Mouse (Mus musculus) adrenal gland, adult 18-20 months (tissue): ENCODE measurements at regions not wholly inside any gene's neighbourhood (a gene's known extent, or its start where the extent isn't known, plus 50 kb on each side); places are given as distances from the start of the nearest gene placed in this dataset.

Experiments
- DNase-seq, 2 experiments: peaks; one replicate each; pipeline ENCODE4 v3.0.0; 2021 to 2022; ENCODE audit warnings: low spot score in 2 of 2

DNA sequence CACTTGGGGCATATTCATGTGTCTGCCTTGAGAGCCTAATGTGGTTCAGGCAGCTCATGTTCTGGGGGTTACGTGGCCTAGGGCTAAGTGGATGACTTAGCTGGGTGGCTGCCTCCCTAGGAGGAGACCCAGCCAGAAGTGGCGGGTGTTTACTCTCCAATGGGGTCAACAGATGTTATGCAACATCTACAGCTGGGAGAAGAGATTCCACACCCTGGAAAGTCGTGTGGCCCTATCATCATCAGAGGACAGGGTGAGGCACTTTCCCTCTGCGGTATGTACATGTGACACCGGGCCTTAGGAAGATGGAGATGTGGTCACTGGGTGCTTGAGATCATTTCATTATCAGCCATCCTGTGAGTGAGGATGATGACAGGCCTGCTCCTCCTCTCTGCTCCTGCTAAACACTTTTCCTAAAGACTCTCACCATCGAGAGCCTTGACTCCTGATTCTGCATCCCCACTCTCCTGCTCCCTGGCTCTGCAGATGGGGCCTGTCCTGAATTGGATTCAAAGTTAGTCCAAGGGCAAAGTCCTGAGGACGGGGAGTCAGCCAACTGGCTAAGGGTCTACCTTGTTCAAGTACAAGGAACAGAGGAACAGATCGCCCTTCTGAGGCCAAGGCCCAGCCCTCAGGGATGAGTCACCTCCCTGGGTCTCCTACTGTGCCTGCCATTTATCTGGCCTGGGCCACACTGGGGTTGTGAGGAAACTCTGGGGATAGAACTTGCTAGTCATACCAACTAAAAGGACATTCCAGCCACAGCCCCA lies 99.8 kb upstream of the Cops8 start:
- no peak for DNase-seq

- no peak for DNase-seq
Observed at GRCm38 (mm10) chr1:90504583-90505080, 98.1 kb upstream of the Cops8 start.

GRCm38 (mm10) chr1:90505599-90505998 lies 97.2 kb upstream of the Cops8 start:
- no peak for DNase-seq

DNA sequence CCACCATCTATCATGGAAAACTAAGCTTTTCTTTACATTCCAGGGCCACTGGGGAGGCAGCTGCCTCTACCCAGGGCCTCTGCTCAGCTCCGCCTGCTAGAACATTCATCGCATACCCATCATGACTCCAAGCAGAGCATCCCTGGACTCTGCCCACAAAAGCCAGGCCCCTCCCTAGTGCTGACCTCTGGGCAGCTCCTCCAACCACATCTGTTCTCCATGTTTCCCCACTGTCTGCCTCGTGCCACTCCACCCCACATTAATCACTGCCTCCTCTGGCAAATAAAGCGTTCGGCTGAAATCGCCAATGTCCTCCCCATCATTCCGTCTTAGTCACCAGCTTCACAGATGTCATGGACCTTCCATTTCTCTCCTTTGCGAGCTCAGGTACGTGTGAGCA lies 96.2 kb upstream of the Cops8 start:
- DNase-seq = no peak

DNA sequence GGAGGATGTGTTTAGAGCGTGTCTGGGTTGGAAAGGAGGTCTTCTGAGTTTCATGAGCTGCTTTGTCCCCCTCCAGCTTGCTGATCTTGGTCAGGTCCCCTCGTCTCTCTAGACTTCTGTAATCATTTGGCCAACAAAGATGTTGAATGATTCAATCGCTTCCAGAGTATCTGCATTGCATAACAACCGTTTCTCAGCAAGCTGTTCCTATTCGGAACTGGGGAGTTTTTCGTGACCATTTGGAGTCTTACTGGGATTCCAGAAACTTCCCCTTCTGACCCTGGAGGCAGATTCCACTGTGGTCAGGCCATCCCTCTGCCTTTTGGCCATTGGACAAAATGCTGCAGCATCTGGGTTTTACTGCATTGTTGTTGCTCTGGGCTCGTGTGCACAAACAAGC lies 93.4 kb upstream of the Cops8 start:
- DNase-seq = no peak

DNA sequence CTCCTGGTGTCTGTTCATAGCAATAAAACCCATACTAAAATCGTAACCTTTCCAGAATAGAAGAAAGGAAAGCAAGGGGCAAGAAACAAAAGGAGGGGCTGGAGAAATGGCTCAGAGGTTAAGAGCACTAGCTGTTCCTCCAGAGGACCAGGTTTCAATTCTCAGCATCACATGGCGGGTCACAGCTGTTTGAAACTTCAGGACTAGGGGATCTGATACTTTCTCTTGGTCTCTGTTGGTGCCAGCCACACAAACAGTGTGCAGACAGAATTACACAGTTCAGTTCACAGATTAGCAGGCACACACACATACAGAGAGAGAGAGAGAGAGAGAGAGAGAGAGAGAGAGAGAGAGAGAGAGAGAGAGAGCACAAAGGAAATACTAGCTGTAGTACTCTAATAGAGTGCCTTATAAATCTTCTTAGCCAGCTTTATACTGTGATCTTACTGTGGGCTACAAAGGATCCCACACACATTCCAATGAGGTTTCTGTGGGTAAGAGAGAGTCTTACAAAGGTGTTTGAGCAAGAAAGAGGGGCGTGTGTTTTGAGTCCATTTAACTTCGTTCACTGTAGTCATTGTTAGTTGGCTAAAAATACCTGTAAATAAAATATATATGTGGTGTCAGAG lies 89.2 kb upstream of the Cops8 start:
- no peak for DNase-seq

DNA sequence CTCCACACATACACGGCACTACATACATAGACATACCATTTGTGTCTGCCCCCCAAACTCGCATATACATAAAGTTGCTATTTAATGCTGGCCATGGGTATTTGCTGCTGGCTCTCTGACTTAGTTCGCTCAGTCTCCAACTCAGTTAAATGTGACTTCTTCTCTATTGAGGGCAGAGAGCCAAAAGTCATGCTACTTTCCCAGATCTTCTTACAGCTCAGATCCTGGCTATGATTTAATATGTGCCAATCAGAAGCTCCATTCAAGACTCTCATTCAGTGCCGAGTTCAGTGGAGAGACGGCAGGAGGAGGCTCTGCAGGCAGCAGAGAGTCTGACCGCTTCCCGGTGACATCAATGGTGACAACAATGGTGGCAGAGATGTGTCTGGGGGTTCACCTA lies 88.6 kb upstream of the Cops8 start:
- no peak for DNase-seq

DNA sequence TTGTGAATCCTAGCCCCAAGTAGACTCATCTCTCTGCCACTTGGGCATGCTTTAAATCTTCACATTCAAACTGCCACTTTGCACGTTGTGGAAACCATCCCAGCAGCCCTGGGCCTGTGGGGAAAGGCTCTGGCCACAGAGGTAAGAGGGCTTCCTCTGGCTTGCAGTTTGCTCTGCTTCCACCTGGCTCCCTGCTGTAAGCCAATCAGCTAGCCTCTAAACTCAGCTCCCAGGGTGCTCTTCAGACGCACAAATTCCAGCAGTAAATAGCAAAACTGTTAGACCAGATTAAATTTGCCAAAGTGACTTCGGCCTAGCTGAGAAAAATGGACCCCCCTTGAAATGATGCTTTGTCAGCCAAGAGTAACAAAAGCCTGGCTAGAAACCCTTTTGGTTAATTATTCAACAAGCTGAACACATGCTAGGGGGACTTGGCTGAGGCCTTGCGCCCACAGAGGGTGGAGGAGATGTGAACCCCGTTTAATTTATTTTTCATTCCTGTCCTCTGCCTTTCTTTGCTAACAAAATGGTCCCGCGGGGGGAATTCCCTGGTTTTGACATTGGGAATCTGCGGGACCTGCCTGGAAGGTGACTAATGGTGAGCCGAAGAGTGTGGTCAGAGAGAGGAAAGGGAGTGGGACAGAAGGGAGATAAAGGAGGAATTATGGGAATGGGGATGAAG lies 84.1 kb upstream of the Cops8 start:
- DNase-seq = no peak

DNA sequence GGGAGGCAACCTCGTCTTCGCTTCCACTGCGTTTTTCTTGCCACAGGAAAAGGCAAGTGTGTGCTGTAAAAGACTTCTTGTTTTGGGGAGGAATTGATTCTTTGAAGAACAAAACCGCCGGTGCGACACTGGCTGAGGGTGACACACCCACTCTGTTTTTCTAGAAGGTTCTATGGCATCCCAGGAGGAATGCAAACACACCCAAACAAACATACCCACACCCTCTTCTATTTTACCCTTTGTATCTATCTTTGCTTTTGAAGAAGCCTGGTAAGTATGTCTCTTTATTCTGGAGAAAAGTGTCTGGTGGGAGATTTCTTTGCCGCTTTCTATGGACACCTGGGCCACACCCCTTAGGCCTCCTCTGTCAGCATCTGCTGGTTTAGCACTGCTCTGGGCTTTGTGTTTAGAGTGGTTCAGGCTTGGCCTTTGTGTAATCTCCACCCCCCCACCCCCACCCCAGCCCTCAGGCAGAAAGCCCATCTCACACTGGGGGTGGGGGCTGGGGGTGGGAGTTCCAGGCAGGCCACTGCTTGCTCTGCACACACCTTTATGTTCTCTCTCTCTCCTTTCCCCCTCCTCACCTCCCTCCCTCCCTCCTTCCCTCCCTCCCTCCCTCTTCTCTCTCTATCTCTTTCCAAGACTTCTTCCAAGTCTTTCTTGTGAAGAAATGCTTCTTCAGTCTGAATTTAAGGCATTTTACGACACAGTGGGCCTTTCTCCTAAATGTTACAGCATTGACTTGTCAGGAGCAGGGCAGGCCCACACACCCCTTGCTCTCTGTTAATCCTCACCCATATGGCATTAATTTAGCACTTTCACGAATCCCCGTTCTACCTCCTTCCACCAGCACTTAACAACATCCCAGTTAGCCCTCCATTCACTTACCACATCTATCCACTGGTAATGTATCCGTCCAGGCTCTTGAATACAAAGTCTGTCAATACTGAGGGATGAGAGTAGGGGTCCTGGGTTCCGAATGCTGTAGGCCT lies 83.2 kb upstream of the Cops8 start:
- DNase-seq = no peak

GRCm38 (mm10) chr1:90522294-90522693 lies 80.5 kb upstream of the Cops8 start:
- no peak for DNase-seq

GRCm38 (mm10) chr1:90524641-90525220 lies 78.0 kb upstream of the Cops8 start:
- no peak for DNase-seq

DNA sequence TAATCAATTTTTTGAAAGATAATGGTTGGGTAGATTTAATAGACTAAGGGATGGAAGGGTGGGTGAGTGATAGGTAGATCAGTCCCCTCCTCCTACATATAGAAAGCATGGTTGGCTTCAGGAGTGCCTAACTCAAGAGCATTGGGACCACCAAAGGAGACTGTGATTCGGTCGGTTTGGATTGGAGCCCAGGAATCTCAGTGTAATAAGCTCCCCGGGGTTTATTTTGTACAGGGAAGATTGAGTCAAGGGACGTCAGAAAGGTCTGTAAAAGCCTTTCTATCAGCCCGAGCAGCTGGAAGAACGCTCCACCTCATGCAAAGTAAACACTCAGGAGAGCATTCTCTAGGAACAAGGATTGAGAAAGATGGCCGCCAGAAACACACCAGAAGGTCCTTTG lies 76.5 kb upstream of the Cops8 start:
- DNase-seq = no peak

GRCm38 (mm10) chr1:90527947-90528717 lies 74.6 kb upstream of the Cops8 start:
- DNase-seq = no peak

DNA sequence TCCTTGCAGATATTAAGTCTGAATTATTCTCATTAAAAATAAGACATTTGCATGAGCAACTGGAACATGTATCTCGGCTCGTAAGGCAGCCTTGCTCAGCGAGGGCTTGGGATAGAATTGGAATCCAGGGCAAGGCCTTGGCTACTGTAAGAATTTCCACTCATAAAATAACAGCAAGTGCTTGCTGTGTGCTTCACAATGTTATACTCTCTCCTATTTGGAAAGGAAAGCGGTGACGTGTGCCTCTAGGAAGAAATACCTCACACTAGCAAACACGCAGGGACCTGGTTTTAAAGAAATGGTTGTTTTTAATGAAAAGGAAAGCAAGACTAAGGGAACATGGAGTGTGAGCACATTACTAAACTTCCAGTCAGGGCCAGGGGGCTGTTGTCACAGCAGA lies 69.3 kb upstream of the Cops8 start:
- no peak for DNase-seq

GRCm38 (mm10) chr1:90536105-90536504 lies 66.7 kb upstream of the Cops8 start:
- no peak for DNase-seq

DNA sequence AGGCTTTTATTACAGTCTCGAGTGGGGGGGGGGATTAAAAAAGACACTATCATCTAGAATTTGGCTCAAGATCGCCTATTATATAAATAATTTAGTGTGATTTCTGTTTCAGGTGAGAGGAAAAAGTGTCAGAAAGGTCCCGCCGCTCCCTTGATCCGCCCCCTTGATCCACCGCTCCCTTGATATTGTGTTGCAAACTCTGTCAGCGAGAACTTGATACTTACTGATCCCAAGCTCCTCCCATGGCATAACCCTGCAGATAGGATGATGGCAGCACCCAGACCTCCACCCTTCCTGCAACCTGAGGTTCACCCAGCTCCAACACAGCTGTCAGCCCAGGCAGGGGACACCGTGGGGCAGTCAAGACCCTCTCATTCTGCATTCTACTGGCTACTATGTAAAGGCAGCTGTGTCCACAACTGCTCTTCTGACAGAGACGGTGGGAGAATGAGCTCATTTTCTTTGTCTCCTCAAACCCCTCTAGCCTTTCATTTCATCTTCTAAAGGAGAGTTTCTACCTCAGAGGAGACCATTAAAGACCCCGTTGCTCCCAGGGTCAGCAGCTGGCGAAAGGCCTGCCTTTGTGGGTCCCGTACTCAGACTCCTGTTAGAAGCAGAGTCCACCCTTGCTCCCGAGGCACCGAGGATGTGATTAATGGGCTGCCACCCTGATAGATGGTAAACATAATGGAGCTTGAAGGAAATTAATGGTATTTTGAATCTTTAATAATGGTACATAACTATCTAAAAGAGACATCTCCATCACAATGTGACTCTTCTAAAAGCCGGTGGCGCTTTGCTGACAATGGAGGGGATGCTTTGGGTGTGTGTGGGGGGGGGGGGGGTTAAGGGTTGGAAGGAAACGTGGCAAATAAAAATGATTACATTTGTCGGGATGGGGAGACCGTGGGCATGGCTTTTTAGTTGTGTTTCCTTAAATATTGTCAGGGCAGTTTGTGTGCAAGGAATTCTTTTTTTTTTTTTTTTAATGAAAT lies 58.7 kb upstream of the Cops8 start:
- no peak for DNase-seq

DNA sequence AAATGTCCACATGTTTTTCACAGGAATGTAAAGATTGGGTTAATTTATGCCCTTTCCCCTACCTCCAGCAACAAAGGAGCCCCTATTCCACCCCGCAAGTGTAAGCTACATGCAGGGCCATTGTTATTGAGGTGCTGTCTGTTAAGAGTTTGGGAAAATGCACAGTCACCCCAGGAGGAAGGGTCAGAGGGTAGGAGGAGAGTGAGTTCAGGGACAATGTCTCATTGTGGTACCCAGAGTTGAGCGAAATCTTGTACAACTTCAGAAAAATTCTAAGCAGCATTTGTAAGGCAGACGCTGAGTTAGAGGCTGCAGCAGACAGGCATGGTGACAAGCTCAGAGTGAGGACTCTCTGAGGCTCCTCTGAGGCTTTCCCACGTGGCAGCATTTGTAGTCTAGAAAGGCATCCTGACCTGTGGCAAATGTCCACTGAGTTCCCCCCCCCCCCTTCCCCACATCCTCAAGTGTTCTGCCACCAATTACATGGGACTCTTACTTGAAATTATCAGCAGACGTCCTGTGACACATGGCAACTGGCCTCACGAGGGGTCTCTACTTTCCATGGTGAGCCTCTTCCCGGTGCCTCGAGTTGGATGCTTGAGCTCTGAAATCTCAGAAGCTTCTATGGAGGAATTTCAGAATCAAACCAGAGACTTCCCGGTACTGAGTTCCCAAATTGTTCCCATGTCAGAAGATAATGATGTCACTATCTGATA lies 57.8 kb upstream of the Cops8 start:
- DNase-seq = no peak

DNA sequence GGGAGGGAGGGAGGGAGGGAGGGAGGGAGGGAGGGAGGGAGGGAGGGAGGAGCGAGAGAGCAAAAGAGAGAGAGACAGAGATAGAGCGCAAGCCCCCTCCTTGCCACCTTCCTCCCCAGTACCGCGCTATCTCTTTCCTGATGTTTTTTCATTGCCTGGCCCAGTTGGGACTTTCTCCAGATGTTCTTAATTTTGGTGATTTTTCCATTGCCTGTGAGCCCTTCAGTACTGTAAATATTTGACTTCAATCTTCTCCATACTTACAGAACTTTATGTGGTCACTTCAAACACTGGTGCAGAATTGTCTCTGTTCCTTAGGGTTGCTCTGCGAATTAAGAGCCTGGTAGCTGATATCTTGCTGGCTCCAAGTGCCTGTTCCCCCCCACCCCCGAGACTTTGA lies 50.1 kb upstream of the Cops8 start:
- no peak for DNase-seq
